Mouse (Mus musculus): ENCODE measurements around the gene Olfr711.

- no peak for TF ChIP-seq GATA1 (IDR thresholded peaks at IDR 0.05; ENCODE audit: borderline replicate concordance, low read length)
- TF ChIP-seq FLI1 (IDR thresholded peaks at IDR 0.05; ENCODE audit: low read length), result no peak
These were observed 27.0 kb downstream of the Olfr711 start, which contains the start of gene Olfr710 for GRCm38 (mm10) chr7:106948212-106948611.

Measured in megakaryocyte, embryonic 14.5 days (primary cell).